Mouse (Mus musculus): ENCODE data around the gene Zfhx3.

Gene Zfhx3

DNA sequence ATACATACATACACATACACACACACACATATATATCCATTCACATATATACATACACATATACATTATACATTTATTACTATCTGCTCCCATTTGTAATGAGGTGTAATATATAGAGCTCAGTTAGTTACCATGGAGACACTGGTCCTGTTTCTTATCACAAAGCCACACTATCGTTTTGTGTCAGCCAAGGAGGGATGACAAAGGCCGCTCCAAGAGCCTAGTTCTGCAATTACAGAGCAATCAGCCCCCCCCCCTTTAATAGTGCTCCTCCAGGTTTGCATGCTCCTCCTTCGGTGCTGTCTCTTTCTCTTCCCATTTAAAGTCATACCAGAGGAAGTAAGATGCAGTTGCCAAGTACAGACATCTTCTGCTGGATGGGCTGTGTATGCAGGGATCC is 1054.9 kb downstream of the Zfhx3 start:
- no peak for DNase-seq (ENCODE audit: low spot score)

DNA sequence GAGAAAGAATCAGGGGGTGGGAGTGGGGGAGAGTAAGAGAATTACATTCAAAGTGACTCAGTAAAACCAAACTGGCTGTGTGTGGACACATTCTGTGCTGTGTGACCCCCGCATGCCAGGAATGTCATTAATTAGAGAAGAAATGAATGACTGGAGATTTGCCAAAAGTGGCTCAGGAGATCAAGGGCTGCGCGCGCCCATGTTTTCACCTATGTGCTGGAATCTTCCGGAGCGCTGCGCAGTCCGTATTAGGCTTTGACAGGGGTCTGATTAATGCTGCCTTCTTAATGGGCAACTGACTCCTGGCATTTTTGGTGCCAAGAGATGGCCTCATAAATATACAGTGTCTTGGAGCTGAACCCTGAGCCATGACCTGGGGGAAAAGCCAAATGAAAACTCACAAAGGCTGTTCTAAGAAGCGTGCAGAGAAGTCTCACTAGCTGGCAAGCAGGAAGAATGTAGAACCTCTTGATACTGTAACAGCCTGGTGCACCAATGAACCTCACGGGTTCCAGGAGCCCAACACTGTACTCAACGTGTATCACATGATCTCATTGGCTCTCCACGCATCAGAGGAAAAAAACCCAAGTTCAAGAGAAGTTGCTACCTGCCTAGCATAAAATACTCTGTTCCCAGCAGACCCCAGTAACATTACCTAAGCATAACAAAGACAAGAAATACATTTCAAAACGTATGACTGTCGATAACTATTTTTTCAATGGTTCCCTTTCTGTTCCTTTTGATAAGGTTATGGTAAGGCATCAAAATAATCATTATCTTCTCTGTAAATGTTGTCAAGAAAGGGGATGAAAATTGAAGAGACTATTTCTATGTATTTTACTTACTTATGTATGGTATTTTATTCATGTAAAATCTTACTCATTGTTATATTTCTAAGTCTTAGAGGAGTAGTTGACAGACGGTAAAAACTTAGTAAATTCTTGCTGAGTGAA is 1057.1 kb downstream of the Zfhx3 start:
- no peak for DNase-seq (ENCODE audit: low spot score)

DNA sequence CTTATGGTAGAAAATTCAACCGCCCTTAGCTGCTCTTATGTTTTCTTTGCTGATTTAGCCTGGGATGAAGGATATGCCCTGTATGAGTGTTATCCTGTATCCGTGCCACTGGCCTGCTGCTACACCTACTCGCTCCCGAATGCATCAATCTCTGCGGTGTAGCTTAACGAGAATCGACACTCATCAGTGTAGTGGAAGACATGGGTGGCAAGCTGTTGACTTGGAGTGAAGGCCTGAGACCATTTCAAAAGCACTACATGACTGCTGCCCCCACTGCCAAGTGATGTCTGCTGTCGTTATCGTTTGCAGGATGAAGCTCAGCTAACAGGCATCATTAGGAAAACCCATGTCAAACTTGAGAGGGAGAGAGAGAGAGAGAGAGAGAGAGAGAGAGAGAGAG is 1058.6 kb downstream of the Zfhx3 start:
- no peak for DNase-seq (ENCODE audit: low spot score)

DNA sequence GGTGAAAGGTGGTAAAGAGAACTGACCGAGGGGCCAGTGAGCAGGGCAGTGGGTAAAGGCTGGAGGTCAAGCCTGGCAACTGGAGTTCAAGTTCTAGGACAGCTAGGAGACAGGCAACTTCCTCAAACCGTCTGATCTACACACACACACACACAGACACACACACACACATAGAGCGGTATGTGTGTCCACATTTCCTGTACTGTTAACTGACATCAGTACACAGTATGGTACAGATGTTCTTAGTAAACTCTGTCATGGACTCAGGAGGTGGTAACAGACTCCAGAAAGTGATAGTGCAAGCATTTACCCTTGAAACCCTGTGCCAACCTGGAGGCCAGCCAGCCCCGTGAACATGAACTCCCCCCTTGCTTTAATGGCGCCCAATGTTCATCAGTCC is 1059.5 kb downstream of the Zfhx3 start:
- no peak for DNase-seq (ENCODE audit: low spot score)

DNA sequence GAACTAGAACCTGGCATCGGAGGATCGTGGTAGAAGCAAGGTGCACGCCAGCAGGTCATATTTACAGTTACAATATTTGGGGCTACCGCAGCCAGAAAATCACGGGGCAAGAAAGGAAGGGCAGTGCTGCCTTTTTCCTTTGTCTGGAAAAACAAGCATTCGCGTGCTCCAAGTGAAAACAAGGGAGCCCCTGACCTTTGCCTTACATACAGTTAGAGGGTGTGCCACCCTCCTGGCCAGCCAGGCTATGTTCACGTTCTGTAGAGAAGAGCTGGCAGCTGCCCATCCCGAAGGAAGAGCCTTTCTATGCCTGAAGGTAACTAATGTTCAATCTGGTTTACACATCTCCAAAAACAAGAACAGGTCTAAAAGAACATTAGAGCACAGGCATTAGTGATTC is 1064.5 kb downstream of the Zfhx3 start:
- no peak for DNase-seq (ENCODE audit: low spot score)

All from embryo, embryonic 10 days (tissue).